Mouse (Mus musculus): Measurements from ENCODE around the gene Hist2h2be. TPM values are rescaled to one million over a fixed set of nuclear protein-coding genes. Genes with fewer than 3 reads are reported as not detected.

The Hist2h2be gene
- total and polyA plus RNA-seq, 2 experiments from 2014 or later: 2.9 to 12.7 TPM

DNA sequence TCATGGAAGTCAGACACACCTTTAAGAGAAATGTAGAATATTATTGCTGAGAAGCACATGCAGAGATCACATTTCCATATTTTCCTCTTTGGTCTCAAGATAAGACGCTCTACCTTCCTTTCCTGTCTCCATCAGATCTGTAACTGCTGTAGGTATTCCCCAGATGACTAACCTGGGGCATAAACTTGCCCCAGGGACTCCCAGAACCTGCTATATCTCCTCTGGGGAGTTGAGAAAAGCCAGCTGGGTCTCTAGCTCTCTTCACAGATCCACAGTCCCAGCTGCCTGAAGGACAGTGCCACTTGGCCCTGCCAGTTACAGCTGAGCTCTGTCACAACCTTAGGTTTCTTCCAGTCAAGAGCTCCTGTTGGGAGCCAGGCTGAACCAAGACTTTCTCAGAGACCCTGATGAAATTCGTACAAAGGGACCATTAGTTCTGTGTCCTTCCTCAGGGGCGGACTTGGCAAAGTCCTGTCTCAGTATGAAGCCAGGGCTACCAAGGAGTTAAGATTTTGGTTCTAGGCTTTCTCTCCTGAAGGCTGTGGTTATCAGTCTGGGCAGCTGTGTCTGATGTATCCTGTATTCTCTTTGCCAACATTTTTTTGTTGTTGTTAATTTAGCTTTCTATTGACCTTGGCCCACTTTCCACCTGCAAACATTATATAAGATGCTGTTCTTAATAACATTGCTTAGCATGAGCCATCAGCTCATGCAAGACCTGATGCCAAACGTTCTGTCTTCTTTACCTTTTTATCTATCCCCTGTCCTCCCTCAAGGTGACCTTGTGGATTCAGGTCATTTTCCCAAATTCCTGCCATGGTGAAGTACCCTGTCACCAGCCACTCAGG lies 10.2 kb downstream of the Hist2h2be start:
- no peaks in the 10 kb centered on the region for H3K27me3 ChIP-seq (ENCODE audit: insufficient read depth, low read length)
- no peak overlapping the region for H3K27ac ChIP-seq (ENCODE audit: low read depth, low read length)
- ATAC-seq (ENCODE audit: low FRiP score) (no peak), DNase-seq (ENCODE audit: low spot score) (no peak)
- H3K4me1 ChIP-seq (ENCODE audit: insufficient read depth, low read length): no peaks in the 10 kb centered on the region
- H3K9me3 ChIP-seq (ENCODE audit: low read length): no peaks in the 10 kb centered on the region
- H3K9ac ChIP-seq (replicated peaks; ENCODE audit: low read length, poor library complexity, severe bottlenecking): no peak overlapping the region
- no peaks in the 10 kb centered on the region for H3K36me3 ChIP-seq (ENCODE audit: insufficient read depth, low read length)
- H3K4me3 ChIP-seq (ENCODE audit: low read depth, low read length): no peak overlapping the region
- TF ChIP-seq CTCF (IDR thresholded peaks at IDR 0.05): no peak
- H3K4me2 ChIP-seq (ENCODE audit: low read depth, low read length, poor library complexity, severe bottlenecking): no peak overlapping the region
- WGBS: 74% methylated on average over 4 of the region's 4 CpGs

DNA sequence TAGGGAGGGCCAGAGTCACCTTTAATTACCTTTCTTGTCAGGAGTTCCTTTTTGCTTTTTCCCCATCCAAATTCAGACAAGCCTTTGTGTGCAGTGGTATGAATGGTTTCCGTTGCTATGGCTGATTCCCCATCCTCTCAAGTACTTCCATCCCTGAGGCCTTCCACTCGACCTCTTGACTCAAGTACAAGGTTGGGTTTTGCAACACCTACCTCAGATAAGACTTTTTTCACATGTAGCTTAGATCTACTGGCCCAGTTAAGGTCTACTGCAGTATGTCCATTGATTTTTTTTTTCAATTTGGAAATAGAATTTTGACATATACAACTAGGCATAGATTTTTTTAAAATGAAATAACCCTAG lies 10.8 kb downstream of the Hist2h2be start:
- 58% methylated on average over 2 of the region's 2 CpGs for WGBS
- Histone ChIP-seq H3K27ac (ENCODE audit: low read depth, low read length) (no peak overlapping the region), H3K9ac (replicated peaks; ENCODE audit: low read length, poor library complexity, severe bottlenecking) (no peak overlapping the region), H3K36me3 (ENCODE audit: insufficient read depth, low read length) (no peaks in the 10 kb centered on the region), H3K4me2 (ENCODE audit: low read depth, low read length, poor library complexity, severe bottlenecking) (no peak overlapping the region), H3K9me3 (ENCODE audit: low read length) (no peaks in the 10 kb centered on the region), H3K4me3 (ENCODE audit: low read depth, low read length) (no peak overlapping the region), H3K27me3 (ENCODE audit: insufficient read depth, low read length) (no peaks in the 10 kb centered on the region), H3K4me1 (ENCODE audit: insufficient read depth, low read length) (no peaks in the 10 kb centered on the region)
- ATAC-seq (ENCODE audit: low FRiP score): no peak
- DNase-seq (ENCODE audit: low spot score): no peak
- TF ChIP-seq CTCF (IDR thresholded peaks at IDR 0.05): no peak

DNA sequence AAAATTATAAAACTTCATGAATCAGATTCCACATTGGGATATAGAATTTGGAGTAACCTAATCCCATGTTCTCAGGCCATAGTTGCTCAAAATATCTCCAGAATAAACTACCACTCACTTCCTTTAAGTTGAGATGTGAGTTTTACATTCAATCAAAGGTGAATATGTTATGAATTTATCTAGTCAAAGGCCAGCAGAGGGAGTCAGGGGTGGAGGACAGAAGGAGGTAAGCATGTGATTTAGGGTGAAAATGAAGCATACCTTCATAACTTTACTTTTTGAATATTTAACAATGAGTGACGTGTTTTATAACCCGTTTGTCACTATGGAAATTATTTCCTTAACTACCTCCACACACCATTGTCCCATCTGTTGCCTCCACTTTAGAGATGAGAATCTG lies 14.0 kb downstream of the Hist2h2be start:
- no peak for TF ChIP-seq CTCF (IDR thresholded peaks at IDR 0.05)
- Histone ChIP-seq H3K9me3 (ENCODE audit: low read length) (no peaks in the 10 kb centered on the region), H3K4me2 (ENCODE audit: low read depth, low read length, poor library complexity, severe bottlenecking) (no peak overlapping the region), H3K27me3 (ENCODE audit: insufficient read depth, low read length) (no peaks in the 10 kb centered on the region), H3K9ac (replicated peaks; ENCODE audit: low read length, poor library complexity, severe bottlenecking) (no peak overlapping the region), H3K36me3 (ENCODE audit: insufficient read depth, low read length) (no peaks in the 10 kb centered on the region), H3K4me3 (ENCODE audit: low read depth, low read length) (no peak overlapping the region), H3K4me1 (ENCODE audit: insufficient read depth, low read length) (no peaks in the 10 kb centered on the region), H3K27ac (ENCODE audit: low read depth, low read length) (no peak overlapping the region)
- DNase-seq (ENCODE audit: low spot score) (no peak), ATAC-seq (ENCODE audit: low FRiP score) (no peak)
- 94% methylated on average over 2 of the region's 2 CpGs for WGBS

DNA sequence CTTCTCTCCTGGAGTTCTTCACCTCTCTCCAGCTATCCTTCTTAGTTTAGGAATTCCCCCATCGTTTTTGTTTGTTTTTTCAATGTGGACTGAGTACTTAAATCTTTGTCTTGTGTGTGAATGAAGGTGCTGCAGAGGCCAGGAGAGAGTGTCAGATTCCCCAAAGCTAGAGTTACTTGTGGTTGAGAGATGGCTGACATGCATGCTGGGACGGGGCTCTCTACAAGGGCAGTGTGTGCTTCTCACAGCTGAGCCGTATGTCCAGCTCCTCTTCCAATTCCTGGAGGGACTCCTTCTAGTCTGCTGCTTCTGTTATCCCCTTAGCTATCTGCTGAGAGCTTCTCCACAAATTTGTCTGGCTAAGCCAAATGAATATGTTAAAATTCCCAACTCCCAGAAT lies 14.9 kb downstream of the Hist2h2be start:
- H3K9me3 ChIP-seq (ENCODE audit: low read length): no peaks in the 10 kb centered on the region
- no peaks in the 10 kb centered on the region for H3K4me1 ChIP-seq (ENCODE audit: insufficient read depth, low read length)
- H3K4me3 ChIP-seq (ENCODE audit: low read depth, low read length): no peak overlapping the region
- no peak for DNase-seq (ENCODE audit: low spot score)
- H3K27ac ChIP-seq (ENCODE audit: low read depth, low read length): no peak overlapping the region
- no peaks in the 10 kb centered on the region for H3K36me3 ChIP-seq (ENCODE audit: insufficient read depth, low read length)
- H3K9ac ChIP-seq (replicated peaks; ENCODE audit: low read length, poor library complexity, severe bottlenecking): no peak overlapping the region
- 62% methylated on average over 3 of the region's 3 CpGs for WGBS
- H3K27me3 ChIP-seq (ENCODE audit: insufficient read depth, low read length): no peaks in the 10 kb centered on the region
- ATAC-seq (ENCODE audit: low FRiP score): no peak
- TF ChIP-seq CTCF (IDR thresholded peaks at IDR 0.05): no peak
- H3K4me2 ChIP-seq (ENCODE audit: low read depth, low read length, poor library complexity, severe bottlenecking): no peak overlapping the region

DNA sequence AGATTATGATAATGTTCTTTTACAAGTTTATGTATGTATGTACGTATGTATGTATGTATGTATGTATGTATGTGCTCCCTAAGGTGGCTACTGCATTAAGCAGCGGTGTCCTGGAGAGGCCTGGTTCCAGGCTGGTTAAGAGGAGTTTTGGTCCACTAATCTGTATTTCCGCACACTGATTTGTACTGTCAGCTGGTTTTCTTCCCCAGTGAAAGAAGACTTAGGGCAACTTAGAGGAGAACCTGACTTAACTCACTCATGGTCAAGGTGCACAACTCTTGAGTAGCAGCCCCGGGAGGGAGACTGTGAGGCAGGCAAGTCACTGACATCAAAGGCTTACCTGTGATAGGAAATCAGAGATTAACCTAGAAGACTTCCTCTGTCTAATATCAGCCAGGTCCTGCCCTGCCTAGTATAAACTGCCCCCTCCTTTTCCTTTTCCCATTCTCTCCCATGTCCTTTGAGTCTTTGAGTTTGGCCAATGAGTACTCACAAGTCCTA lies 16.0 kb downstream of the Hist2h2be start:
- H3K4me2 ChIP-seq (ENCODE audit: low read depth, low read length, poor library complexity, severe bottlenecking): no peak overlapping the region
- no peak for DNase-seq (ENCODE audit: low spot score)
- 88% methylated on average over 4 of the region's 4 CpGs for WGBS
- H3K4me3 ChIP-seq (ENCODE audit: low read depth, low read length): no peak overlapping the region
- H3K27me3 ChIP-seq (ENCODE audit: insufficient read depth, low read length): no peaks in the 10 kb centered on the region
- H3K36me3 ChIP-seq (ENCODE audit: insufficient read depth, low read length): no peaks in the 10 kb centered on the region
- H3K27ac ChIP-seq (ENCODE audit: low read depth, low read length): no peak overlapping the region
- no peaks in the 10 kb centered on the region for H3K4me1 ChIP-seq (ENCODE audit: insufficient read depth, low read length)
- H3K9ac ChIP-seq (replicated peaks; ENCODE audit: low read length, poor library complexity, severe bottlenecking): no peak overlapping the region
- no peak for TF ChIP-seq CTCF (IDR thresholded peaks at IDR 0.05)
- no peak for ATAC-seq (ENCODE audit: low FRiP score)
- H3K9me3 ChIP-seq (ENCODE audit: low read length): no peaks in the 10 kb centered on the region

DNA sequence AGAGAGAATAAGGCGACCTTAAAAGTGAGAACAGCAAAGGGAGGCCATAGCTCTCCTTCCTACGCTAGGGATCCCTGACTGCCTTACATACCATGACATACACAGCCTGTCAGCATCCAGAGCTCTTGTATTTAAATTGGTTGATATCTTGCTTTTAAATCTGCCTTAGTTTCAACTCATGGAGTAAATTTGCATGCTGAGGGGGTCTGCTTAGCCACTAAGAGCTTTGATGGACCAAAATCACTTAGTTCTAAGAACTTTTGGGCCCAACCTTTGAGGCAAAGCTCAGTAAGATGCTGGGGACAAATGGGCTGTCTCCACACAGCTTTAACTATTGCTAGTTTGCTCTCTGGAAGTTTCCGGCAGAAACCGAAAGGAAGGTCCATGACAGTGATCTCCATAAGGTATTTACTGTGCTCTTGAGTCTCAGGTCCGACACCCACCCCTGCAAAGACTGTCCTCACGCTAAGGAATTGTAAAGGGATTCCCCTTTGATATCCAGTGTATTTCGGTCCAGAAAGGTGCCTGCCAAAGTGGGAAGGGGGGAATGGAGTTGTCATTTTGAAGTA lies 16.5 kb downstream of the Hist2h2be start:
- H3K27me3 ChIP-seq (ENCODE audit: insufficient read depth, low read length): no peaks in the 10 kb centered on the region
- no peak overlapping the region for H3K27ac ChIP-seq (ENCODE audit: low read depth, low read length)
- no peaks in the 10 kb centered on the region for H3K9me3 ChIP-seq (ENCODE audit: low read length)
- peak overlapping the region; percentile 23; the same call in 1 of the 2 replicates for H3K4me3 ChIP-seq (ENCODE audit: low read depth, low read length)
- no peak overlapping the region for H3K9ac ChIP-seq (replicated peaks; ENCODE audit: low read length, poor library complexity, severe bottlenecking)
- no peak for ATAC-seq (ENCODE audit: low FRiP score)
- 25% methylated on average over 7 of the region's 7 CpGs for WGBS
- H3K4me2 ChIP-seq (ENCODE audit: low read depth, low read length, poor library complexity, severe bottlenecking): peak overlapping the region; percentile 42; the same call in 1 of the 2 replicates
- TF ChIP-seq CTCF (IDR thresholded peaks at IDR 0.05): no peak
- H3K36me3 ChIP-seq (ENCODE audit: insufficient read depth, low read length): no peaks in the 10 kb centered on the region
- no peaks in the 10 kb centered on the region for H3K4me1 ChIP-seq (ENCODE audit: insufficient read depth, low read length)
- no peak for DNase-seq (ENCODE audit: low spot score)
